Mouse (Mus musculus): ENCODE data around the gene Schip1.

DNA sequence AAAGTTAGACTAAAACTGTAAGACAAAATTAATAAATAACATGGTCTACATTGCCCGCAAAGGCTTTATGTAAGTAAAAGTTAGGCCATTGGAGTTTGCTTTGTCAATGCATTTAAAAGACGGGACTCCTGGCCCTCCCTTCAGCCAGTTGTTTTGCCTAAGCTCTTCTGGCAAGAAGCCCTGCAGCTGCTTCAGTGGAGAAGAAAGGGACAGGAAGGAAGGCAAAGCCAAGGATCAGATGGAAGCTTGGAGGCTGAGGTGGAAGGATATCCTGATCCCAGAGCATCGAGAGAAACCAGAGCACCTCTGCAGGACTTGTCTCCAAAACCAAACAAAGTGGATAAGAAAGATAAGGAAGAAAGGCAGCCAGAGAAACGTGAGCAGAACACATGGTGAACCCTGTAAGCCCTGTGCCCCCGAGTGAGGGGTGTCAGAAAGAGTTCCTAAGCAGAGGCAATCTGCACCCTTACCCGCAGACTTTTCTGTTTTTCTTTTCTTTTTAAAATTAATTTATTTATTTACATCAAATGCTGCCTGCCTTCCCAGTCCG lies 442.2 kb downstream of the Schip1 start:
- TF ChIP-seq POLR2A (IDR thresholded peaks at IDR 0.05; ENCODE audit: low read depth, low read length) (no peak), CTCF (conservative IDR thresholded peaks at IDR 0.05; ENCODE audit: insufficient read depth, insufficient read length, low read depth, low read length) (no peak)

Data from kidney, adult 2 months (tissue).